Mouse (Mus musculus) neural tube, embryonic 13.5 days (tissue): ENCODE data around the gene Ccdc58. TPM values are rescaled to one million over a fixed set of nuclear protein-coding genes. Genes with fewer than 3 reads are reported as not detected.

ENCODE experiments used
- polyA plus RNA-seq: library from polyadenylated mRNA; unstranded; fragments of >200 nt; fragmentation: Nextera tagmentation; extraction: Ambion mirVana; gene quantifications from 2 replicates; pipeline ENCODE4 v1.2.1, GENCODE M21; 2015

Ccdc58 gene
- polyA plus RNA-seq, 1 experiment from 2014 or later, result 41.7 TPM

Other genes starting within 250 kb of the Ccdc58 start
- gene Parp14, start 200.1 kb upstream of the Ccdc58 start, polyA plus RNA-seq, result 0.38 and 0.44 TPM in 2 replicates
- gene Parp9, start 133.2 kb upstream of the Ccdc58 start, polyA plus RNA-seq, result 2.3 and 2.4 TPM in 2 replicates
- gene Dtx3l, start 132.5 kb upstream of the Ccdc58 start, polyA plus RNA-seq, result 1.2 and 1.4 TPM in 2 replicates
- gene Kpna1, start 92.9 kb upstream of the Ccdc58 start, polyA plus RNA-seq, result 72.7 and 74.9 TPM in 2 replicates
- gene Wdr5b, start 30.5 kb upstream of the Ccdc58 start, polyA plus RNA-seq, result 12.6 and 14.4 TPM in 2 replicates
- 166 and 181 TPM in 2 replicates for gene Fam162a, start 91 bp upstream of the Ccdc58 start, polyA plus RNA-seq
- gene Csta1, start 59.6 kb downstream of the Ccdc58 start, polyA plus RNA-seq, result not detected in 2 replicates
- 0.85 and 0.92 TPM in 2 replicates for gene Stfa2l1, start 85.1 kb downstream of the Ccdc58 start, polyA plus RNA-seq
- gene Gm5483, start 112.5 kb downstream of the Ccdc58 start, polyA plus RNA-seq, result 1.5 and 1.7 TPM in 2 replicates
- gene Gm5416, start 138.7 kb downstream of the Ccdc58 start, polyA plus RNA-seq, result not detected in 2 replicates
- 0.96 TPM in 1 of 2 replicates, not detected in the other for gene 2010005H15Rik, start 149.8 kb downstream of the Ccdc58 start, polyA plus RNA-seq
- gene Stfa1, start 205.3 kb downstream of the Ccdc58 start, polyA plus RNA-seq, result 3.4 and 3.8 TPM in 2 replicates